Mouse (Mus musculus) erythroblast, embryonic 14.5 days (primary cell): ENCODE data around the gene Fosl2.

Source experiments
- GATA1 ChIP-seq: IDR thresholded peaks from 2 replicates; pipeline ENCODE4 v1.6.1; 2012; ENCODE audit warnings: low read length, inconsistent platforms, mixed read lengths
- TAL1 ChIP-seq: IDR thresholded peaks from 3 replicates; pipeline ENCODE4 v1.6.1; 2012; ENCODE audit warnings: low read length, inconsistent platforms, mixed read lengths

GRCm38 (mm10) chr5:32146281-32146680 lies 10.7 kb downstream of the Fosl2 start:
- TF ChIP-seq GATA1 (no peak), TAL1 (no peak)
